Mouse (Mus musculus) neural tube, embryonic 12.5 days (tissue): Measurements from ENCODE around the gene Nkain2. TPM values are rescaled to one million over a fixed set of nuclear protein-coding genes. Genes with fewer than 3 reads are reported as not detected.
"Not testable (repeated sequence)": the region's sequence is repeated elsewhere in the genome, so short reads cannot be mapped to it uniquely, and the experiment has no call there.

Experiments
- ATAC-seq: fragments of 200-750 bp; cut with Nextera tagmentation; 2 replicates; pipeline ENCODE4 v1.8.0; 2017; ENCODE audit warnings: low read depth, mild to moderate bottlenecking, moderate TSS enrichment, moderate library complexity; ENCODE audit not compliant: low FRiP score
- H3K27ac ChIP-seq: fragments of 300-500 bp; sonication (generic); 2 replicates; pipeline ENCODE4 v1.5.1; 2016
- H3K27me3 ChIP-seq: fragments of 300-500 bp; sonication (generic); replicated peaks from 2 replicates; pipeline ENCODE4 v1.6.1; 2016; ENCODE audit warnings: mild to moderate bottlenecking
- H3K36me3 ChIP-seq: fragments of 300-500 bp; sonication (generic); 2 replicates; pipeline ENCODE4 v1.6.1; 2016; ENCODE audit warnings: mild to moderate bottlenecking
- H3K4me1 ChIP-seq: fragments of 300-500 bp; sonication (generic); 2 replicates; pipeline ENCODE4 v1.6.1; 2016
- H3K4me2 ChIP-seq: fragments of 300-500 bp; sonication (generic); replicated peaks from 2 replicates; pipeline ENCODE4 v1.6.1; 2016; ENCODE audit warnings: mild to moderate bottlenecking
- H3K4me3 ChIP-seq: fragments of 300-500 bp; sonication (generic); 2 replicates; pipeline ENCODE4 v1.5.1; 2016
- H3K9ac ChIP-seq: fragments of 300-500 bp; sonication (generic); 2 replicates; pipeline ENCODE4 v1.6.1; 2016; ENCODE audit warnings: mild to moderate bottlenecking
- H3K9me3 ChIP-seq: fragments of 300-500 bp; sonication (generic); 2 replicates; pipeline ENCODE4 v1.6.1; 2016; ENCODE audit warnings: mild to moderate bottlenecking
- WGBS: fragments of 180-500 bp; shearing (Covaris S2); methylation state at CpG from one replicate; pipeline ENCODE4 v1.1.7; 2016; 5-methylcytosine and 5-hydroxymethylcytosine counted together
- polyA plus RNA-seq: library from polyadenylated mRNA; unstranded; fragments of >200 nt; fragmentation: Nextera tagmentation; extraction: Ambion mirVana; gene quantifications from 2 replicates; pipeline ENCODE4 v1.2.1, GENCODE M21; 2016

Nkain2 gene
- polyA plus RNA-seq, 1 experiment from 2014 or later: 7.2 TPM

- Histone ChIP-seq H3K9ac (no peak overlapping the region), H3K36me3 (no peaks in the 10 kb centered on the region), H3K4me3 (no peak overlapping the region), H3K4me1 (no peaks in the 10 kb centered on the region), H3K9me3 (no peaks in the 10 kb centered on the region), H3K27me3 (no peaks in the 10 kb centered on the region), H3K4me2 (no peak overlapping the region), H3K27ac (no peak overlapping the region)
- ATAC-seq: no peak
- WGBS: 91% methylated on average over 2 of the region's 2 CpGs
These were observed 151.3 kb downstream of the Nkain2 start for GRCm38 (mm10) chr10:32738989-32739388.

GRCm38 (mm10) chr10:32706579-32706978, 183.7 kb downstream of the Nkain2 start:
- H3K27me3 ChIP-seq, H3K4me3 ChIP-seq, H3K4me2 ChIP-seq, ATAC-seq, H3K9me3 ChIP-seq, H3K27ac ChIP-seq, H3K9ac ChIP-seq, H3K4me1 ChIP-seq, H3K36me3 ChIP-seq: not testable (repeated sequence)
- WGBS: 89% methylated on average over 1 of the region's 1 CpGs

- Histone ChIP-seq H3K4me2 (no peak overlapping the region), H3K9ac (no peak overlapping the region), H3K36me3 (no peaks in the 10 kb centered on the region), H3K27me3 (no peaks in the 10 kb centered on the region), H3K4me3 (no peak overlapping the region), H3K9me3 (no peaks in the 10 kb centered on the region), H3K4me1 (no peaks in the 10 kb centered on the region), H3K27ac (no peak overlapping the region)
- WGBS: 90% methylated on average over 2 of the region's 2 CpGs
- no peak for ATAC-seq
These were observed 193.6 kb downstream of the Nkain2 start for GRCm38 (mm10) chr10:32696661-32697060.

GRCm38 (mm10) chr10:32684548-32684947, 205.7 kb downstream of the Nkain2 start:
- no peaks in the 10 kb centered on the region for H3K4me1 ChIP-seq
- H3K36me3 ChIP-seq: no peaks in the 10 kb centered on the region
- no peak for ATAC-seq
- no peak overlapping the region for H3K4me3 ChIP-seq
- H3K4me2 ChIP-seq: no peak overlapping the region
- no peak overlapping the region for H3K27ac ChIP-seq
- no peaks in the 10 kb centered on the region for H3K27me3 ChIP-seq
- no peaks in the 10 kb centered on the region for H3K9me3 ChIP-seq
- H3K9ac ChIP-seq: no peak overlapping the region

GRCm38 (mm10) chr10:32640256-32640655, 250.0 kb downstream of the Nkain2 start:
- WGBS: 57% methylated on average over 3 of the region's 3 CpGs
- Histone ChIP-seq H3K36me3 (no peaks in the 10 kb centered on the region), H3K27ac (no peak overlapping the region), H3K4me3 (no peak overlapping the region), H3K9ac (no peak overlapping the region), H3K9me3 (no peaks in the 10 kb centered on the region), H3K4me2 (no peak overlapping the region), H3K4me1 (no peaks in the 10 kb centered on the region), H3K27me3 (no peaks in the 10 kb centered on the region)
- no peak for ATAC-seq

GRCm38 (mm10) chr10:32639173-32639572, 251.1 kb downstream of the Nkain2 start:
- no peak overlapping the region for H3K4me2 ChIP-seq
- no peak for ATAC-seq
- no peaks in the 10 kb centered on the region for H3K27me3 ChIP-seq
- no peaks in the 10 kb centered on the region for H3K4me1 ChIP-seq
- no peaks in the 10 kb centered on the region for H3K36me3 ChIP-seq
- H3K27ac ChIP-seq: no peak overlapping the region
- H3K9ac ChIP-seq: no peak overlapping the region
- H3K4me3 ChIP-seq: no peak overlapping the region
- no peaks in the 10 kb centered on the region for H3K9me3 ChIP-seq

- Histone ChIP-seq H3K4me2 (no peak overlapping the region), H3K9ac (no peak overlapping the region), H3K27ac (no peak overlapping the region), H3K4me1 (no peaks in the 10 kb centered on the region), H3K4me3 (no peak overlapping the region), H3K9me3 (no peaks in the 10 kb centered on the region), H3K27me3 (no peaks in the 10 kb centered on the region), H3K36me3 (no peaks in the 10 kb centered on the region)
- WGBS: 96% methylated on average over 2 of the region's 2 CpGs
- ATAC-seq: no peak
These were observed 259.2 kb downstream of the Nkain2 start for GRCm38 (mm10) chr10:32631043-32631442.

GRCm38 (mm10) chr10:32604448-32604847, 285.8 kb downstream of the Nkain2 start:
- Histone ChIP-seq H3K9me3 (no peaks in the 10 kb centered on the region), H3K4me1 (no peaks in the 10 kb centered on the region), H3K36me3 (no peaks in the 10 kb centered on the region), H3K9ac (no peak overlapping the region), H3K27ac (no peak overlapping the region), H3K27me3 (no peaks in the 10 kb centered on the region), H3K4me3 (no peak overlapping the region), H3K4me2 (no peak overlapping the region)
- no peak for ATAC-seq

- no peak overlapping the region for H3K4me2 ChIP-seq
- H3K36me3 ChIP-seq: no peaks in the 10 kb centered on the region
- no peak overlapping the region for H3K9ac ChIP-seq
- no peaks in the 10 kb centered on the region for H3K9me3 ChIP-seq
- H3K27me3 ChIP-seq: no peaks in the 10 kb centered on the region
- no peak for ATAC-seq
- 78% methylated on average over 4 of the region's 4 CpGs for WGBS
- H3K4me1 ChIP-seq: no peaks in the 10 kb centered on the region
- no peak overlapping the region for H3K27ac ChIP-seq
- H3K4me3 ChIP-seq: no peak overlapping the region
These were observed 287.5 kb downstream of the Nkain2 start for GRCm38 (mm10) chr10:32602798-32603197.

- ATAC-seq: no peak
- H3K4me3 ChIP-seq: no peak overlapping the region
- no peak overlapping the region for H3K27ac ChIP-seq
- no peaks in the 10 kb centered on the region for H3K27me3 ChIP-seq
- H3K9me3 ChIP-seq: no peaks in the 10 kb centered on the region
- H3K4me1 ChIP-seq: no peaks in the 10 kb centered on the region
- WGBS: 80% methylated on average over 2 of the region's 2 CpGs
- no peaks in the 10 kb centered on the region for H3K36me3 ChIP-seq
- H3K9ac ChIP-seq: no peak overlapping the region
- no peak overlapping the region for H3K4me2 ChIP-seq
These were observed 295.3 kb downstream of the Nkain2 start for GRCm38 (mm10) chr10:32594998-32595397.

- Histone ChIP-seq H3K27me3 (no peaks in the 10 kb centered on the region), H3K4me2 (no peak overlapping the region), H3K4me1 (no peaks in the 10 kb centered on the region), H3K27ac (no peak overlapping the region), H3K9me3 (no peaks in the 10 kb centered on the region), H3K36me3 (no peaks in the 10 kb centered on the region), H3K9ac (no peak overlapping the region), H3K4me3 (no peak overlapping the region)
- 53% methylated on average over 3 of the region's 3 CpGs for WGBS
- no peak for ATAC-seq
These were observed 313.0 kb downstream of the Nkain2 start for GRCm38 (mm10) chr10:32577276-32577580.

GRCm38 (mm10) chr10:32576559-32577275, 313.5 kb downstream of the Nkain2 start:
- 53% methylated on average over 2 of the region's 2 CpGs for WGBS
- H3K27me3 ChIP-seq: no peaks in the 10 kb centered on the region
- H3K9me3 ChIP-seq: no peaks in the 10 kb centered on the region
- H3K4me2 ChIP-seq: no peak overlapping the region
- no peaks in the 10 kb centered on the region for H3K36me3 ChIP-seq
- no peak for ATAC-seq
- H3K4me3 ChIP-seq: no peak overlapping the region
- H3K4me1 ChIP-seq: no peaks in the 10 kb centered on the region
- no peak overlapping the region for H3K27ac ChIP-seq
- no peak overlapping the region for H3K9ac ChIP-seq

GRCm38 (mm10) chr10:32557673-32558072, 332.6 kb downstream of the Nkain2 start:
- Histone ChIP-seq H3K36me3 (no peaks in the 10 kb centered on the region), H3K4me1 (no peaks in the 10 kb centered on the region), H3K9ac (no peak overlapping the region), H3K4me3 (no peak overlapping the region), H3K27ac (no peak overlapping the region), H3K4me2 (no peak overlapping the region), H3K9me3 (no peaks in the 10 kb centered on the region), H3K27me3 (no peaks in the 10 kb centered on the region)
- 75% methylated on average over 3 of the region's 3 CpGs for WGBS
- no peak for ATAC-seq
